29 mouse cellular contexts compared by ENCODE assay signal in the genomic region with DNA sequence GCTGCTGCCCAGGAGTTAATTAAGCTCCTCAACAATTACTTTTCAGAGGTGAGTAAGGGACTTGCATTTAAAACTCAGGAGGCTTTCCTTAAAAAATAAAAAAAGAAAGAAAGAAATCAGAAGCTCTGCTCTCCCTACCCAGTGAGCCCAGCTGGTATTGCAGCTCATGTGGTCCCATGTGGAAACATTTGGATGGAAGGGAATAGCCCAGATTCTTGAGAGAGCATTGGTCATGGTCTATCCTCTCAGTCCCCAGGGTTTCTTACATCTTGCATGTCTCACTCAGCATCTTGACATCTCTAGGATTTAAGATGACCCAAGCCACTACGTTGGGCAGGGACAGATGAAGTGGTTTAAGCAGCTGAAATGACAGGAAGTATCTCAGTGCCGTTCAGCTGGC.
DNase-seq lines count a peak whose midpoint lies in the region; ATAC-seq lines count a peak whose summit lies in the region.
"Had no signal": no experiment of that assay in that cellular context is flagged by ENCODE, and none has a peak within 500 bp of the region (broad histone marks: within the 10 kb centered on the region; RNA-seq: fewer than 3 reads in every experiment).

No protein-coding gene starts in this region.

- no peak overlapping the region for H3K9ac ChIP-seq in hindbrain, embryonic 11.5 days (ENCODE audit: low read depth, low read length)
- no peak overlapping the region for H3K9ac ChIP-seq in midbrain, embryonic 12.5 days (replicated peaks)
- H3K9ac ChIP-seq in midbrain, embryonic 13.5 days (replicated peaks) = no peak overlapping the region
- H3K9ac ChIP-seq: embryonic facial prominence, embryonic 12.5 days; embryonic facial prominence, embryonic 15.5 days; forebrain, postnatal 0 days; heart, embryonic 12.5 days; heart, embryonic 15.5 days; hindbrain, embryonic 14.5 days had no signal

- no peak overlapping the region for H3K4me2 ChIP-seq in hindbrain, embryonic 11.5 days (replicated peaks; ENCODE audit: low read depth, low read length)
- no peak overlapping the region for H3K4me2 ChIP-seq in midbrain, embryonic 12.5 days (replicated peaks)
- H3K4me2 ChIP-seq in midbrain, embryonic 13.5 days (replicated peaks) = no peak overlapping the region
- H3K4me2 ChIP-seq: embryonic facial prominence, embryonic 12.5 days; embryonic facial prominence, embryonic 15.5 days; heart, embryonic 12.5 days; heart, embryonic 15.5 days; hindbrain, embryonic 14.5 days had no signal

- ATAC-seq in hindbrain, embryonic 11.5 days (ENCODE audit: low FRiP score) = 0 out of 2 replicates have a peak, but pooled peaks have one; percentile 45
- peak; percentile 56; the same call in 1 of the 2 replicates for ATAC-seq in midbrain, embryonic 12.5 days (ENCODE audit: low FRiP score, low read depth)
- no peak for ATAC-seq in midbrain, embryonic 13.5 days
- peak; percentile 24 for ATAC-seq in granulocyte monocyte progenitor cell, adult 5-6 weeks (replicated peaks; ENCODE audit: poor library complexity, severe bottlenecking)
- ATAC-seq: activated CD4-positive, CD25-positive, alpha-beta regulatory T cell, adult 4 months; CD4-positive, CD25-positive, alpha-beta regulatory T cell, adult 4 months; forebrain, embryonic 14.5 days; forebrain, postnatal 0 days; hindbrain, postnatal 0 days; inflammation-experienced regulatory T-cells, adult 6 months; intestine, embryonic 16.5 days had no signal

- DNase-seq in hindbrain, embryonic 11.5 days (ENCODE audit: low spot score) = no peak
- DNase-seq in hindbrain, embryonic 10.5 days (ENCODE audit: low spot score) = no peak
- DNase-seq in cerebellum, adult 9-11 months = no peak
- no peak for DNase-seq in lung, postnatal 25 days (ENCODE audit: low spot score)
- DNase-seq: adrenal gland, adult 8-10 months; adrenal gland, postnatal 25 days; B cell, adult 2 months; cerebellum, adult 11-12 months; cerebellum, adult 8-10 months; cerebellum, postnatal 14 days; forebrain, postnatal 0 days; gastrocnemius, adult 2 months; gastrocnemius, postnatal 25 days; heart, postnatal 10 days; heart, postnatal 36 days had no signal

- no peaks in the 10 kb centered on the region for H3K9me3 ChIP-seq in hindbrain, embryonic 11.5 days (ENCODE audit: control insufficient read depth, low read length)
- H3K9me3 ChIP-seq in hindbrain, embryonic 10.5 days = no peaks in the 10 kb centered on the region
- no peaks in the 10 kb centered on the region for H3K9me3 ChIP-seq in midbrain, embryonic 12.5 days
- H3K9me3 ChIP-seq in midbrain, embryonic 13.5 days = no peaks in the 10 kb centered on the region
- H3K9me3 ChIP-seq: embryonic facial prominence, embryonic 12.5 days; embryonic facial prominence, embryonic 15.5 days; heart, embryonic 12.5 days; heart, embryonic 15.5 days had no signal

- H3K27me3 ChIP-seq in hindbrain, embryonic 11.5 days (ENCODE audit: control insufficient read depth, insufficient read depth, low read length) = no peaks in the 10 kb centered on the region
- no peaks in the 10 kb centered on the region for H3K27me3 ChIP-seq in hindbrain, embryonic 10.5 days (ENCODE audit: insufficient read depth, poor library complexity, severe bottlenecking)
- 0 out of 2 replicates have a peak, but pooled peaks cover 3% of the 10 kb centered on the region for H3K27me3 ChIP-seq in midbrain, embryonic 12.5 days
- H3K27me3 ChIP-seq in midbrain, embryonic 13.5 days = no peaks in the 10 kb centered on the region; the same call in none of the 2 replicates
- H3K27me3 ChIP-seq: embryonic facial prominence, embryonic 12.5 days; embryonic facial prominence, embryonic 15.5 days; heart, embryonic 12.5 days; heart, embryonic 15.5 days had no signal

- H3K4me3 ChIP-seq in hindbrain, embryonic 11.5 days (ENCODE audit: low read depth, low read length) = no peak overlapping the region
- H3K4me3 ChIP-seq in hindbrain, embryonic 10.5 days = no peak overlapping the region
- H3K4me3 ChIP-seq in midbrain, embryonic 12.5 days = no peak overlapping the region
- H3K4me3 ChIP-seq in midbrain, embryonic 13.5 days (replicated peaks) = no peak overlapping the region
- H3K4me3 ChIP-seq: embryonic facial prominence, embryonic 12.5 days; embryonic facial prominence, embryonic 15.5 days; gastrocnemius, adult 2 months; heart, embryonic 12.5 days; heart, embryonic 15.5 days had no signal

- H3K36me3 ChIP-seq in hindbrain, embryonic 11.5 days (ENCODE audit: control insufficient read depth, insufficient read depth, low read length) = no peaks in the 10 kb centered on the region
- no peaks in the 10 kb centered on the region for H3K36me3 ChIP-seq in hindbrain, embryonic 10.5 days
- H3K36me3 ChIP-seq in midbrain, embryonic 12.5 days = no peaks in the 10 kb centered on the region
- H3K36me3 ChIP-seq in midbrain, embryonic 13.5 days = no peaks in the 10 kb centered on the region
- H3K36me3 ChIP-seq: embryonic facial prominence, embryonic 12.5 days; embryonic facial prominence, embryonic 15.5 days; heart, embryonic 12.5 days; heart, embryonic 15.5 days had no signal

- H3K27ac ChIP-seq in hindbrain, embryonic 11.5 days (ENCODE audit: low read depth, low read length) = no peak overlapping the region
- H3K27ac ChIP-seq in hindbrain, embryonic 10.5 days = no peak overlapping the region
- H3K27ac ChIP-seq in midbrain, embryonic 12.5 days (replicated peaks) = no peak overlapping the region
- H3K27ac ChIP-seq in midbrain, embryonic 13.5 days = no peak overlapping the region
- H3K27ac ChIP-seq: embryonic facial prominence, embryonic 12.5 days; embryonic facial prominence, embryonic 15.5 days; gastrocnemius, adult 2 months; heart, embryonic 15.5 days; hindbrain, embryonic 14.5 days; hindbrain, postnatal 0 days had no signal

- no peaks in the 10 kb centered on the region for H3K4me1 ChIP-seq in hindbrain, embryonic 11.5 days (replicated peaks; ENCODE audit: control insufficient read depth, insufficient read depth, low read length)
- peaks cover 14% of the 10 kb centered on the region; the same call in 1 of the 2 replicates for H3K4me1 ChIP-seq in hindbrain, embryonic 10.5 days (replicated peaks)
- peaks cover 5% of the 10 kb centered on the region; the same call in 1 of the 2 replicates for H3K4me1 ChIP-seq in midbrain, embryonic 12.5 days
- H3K4me1 ChIP-seq in midbrain, embryonic 13.5 days (replicated peaks) = peaks cover 10% of the 10 kb centered on the region; the same call in 1 of the 2 replicates
- H3K4me1 ChIP-seq: heart, embryonic 15.5 days had no signal

- 64% methylated on average over 2 of the region's 2 CpGs for WGBS in hindbrain, embryonic 11.5 days
- 60% methylated on average over 2 of the region's 2 CpGs for WGBS in hindbrain, embryonic 10.5 days
- WGBS in midbrain, embryonic 12.5 days = 49% methylated on average over 2 of the region's 2 CpGs
- 44% methylated on average over 2 of the region's 2 CpGs for WGBS in midbrain, embryonic 13.5 days
